In genomic region chr11:4193420-4193819, GRCm38 (mm10) we compare ENCODE assay signal across 21 mouse cellular contexts. TPM values are rescaled to one million over a fixed set of nuclear protein-coding genes. Genes with fewer than 3 reads are reported as not detected.
DNase-seq lines count a peak whose midpoint lies in the region; ATAC-seq and TF ChIP-seq lines count a peak whose summit lies in the region.
"Had no signal": no experiment of that assay in that cellular context is flagged by ENCODE, and none has a peak within 500 bp of the region (broad histone marks: within the 10 kb centered on the region; RNA-seq: fewer than 3 reads in every experiment).

No protein-coding gene starts in this region.

- no peaks in the 10 kb centered on the region for H3K27me3 ChIP-seq in intestine, postnatal 0 days (replicated peaks; ENCODE audit: control insufficient read depth, insufficient read depth, low read length)
- no peaks in the 10 kb centered on the region for H3K27me3 ChIP-seq in intestine, embryonic 16.5 days (replicated peaks; ENCODE audit: control insufficient read depth, insufficient read depth, low read length)
- H3K27me3 ChIP-seq in limb, embryonic 12.5 days: no peaks in the 10 kb centered on the region
- no peaks in the 10 kb centered on the region for H3K27me3 ChIP-seq in limb, embryonic 10.5 days (ENCODE audit: low read depth, poor library complexity, severe bottlenecking)
- no peaks in the 10 kb centered on the region for H3K27me3 ChIP-seq in stomach, embryonic 15.5 days (replicated peaks)
- H3K27me3 ChIP-seq in midbrain, embryonic 13.5 days: no peaks in the 10 kb centered on the region
- H3K27me3 ChIP-seq: CH12.LX; embryonic facial prominence, embryonic 12.5 days; forebrain, embryonic 15.5 days; heart, embryonic 12.5 days; hindbrain, embryonic 12.5 days; Patski had no signal

- no peaks in the 10 kb centered on the region for H3K9me3 ChIP-seq in intestine, postnatal 0 days (ENCODE audit: control insufficient read depth)
- H3K9me3 ChIP-seq in intestine, embryonic 16.5 days (ENCODE audit: control insufficient read depth, low read length): no peaks in the 10 kb centered on the region
- no peaks in the 10 kb centered on the region for H3K9me3 ChIP-seq in limb, embryonic 12.5 days
- no peaks in the 10 kb centered on the region for H3K9me3 ChIP-seq in limb, embryonic 10.5 days (replicated peaks)
- no peaks in the 10 kb centered on the region for H3K9me3 ChIP-seq in stomach, embryonic 15.5 days
- H3K9me3 ChIP-seq in midbrain, embryonic 13.5 days: no peaks in the 10 kb centered on the region
- H3K9me3 ChIP-seq: embryonic facial prominence, embryonic 12.5 days; forebrain, embryonic 15.5 days; heart, embryonic 12.5 days; hindbrain, embryonic 12.5 days had no signal

- H3K4me3 ChIP-seq in intestine, postnatal 0 days (ENCODE audit: low read depth, low read length): no peak overlapping the region
- no peak overlapping the region for H3K4me3 ChIP-seq in intestine, embryonic 16.5 days (ENCODE audit: low read length)
- H3K4me3 ChIP-seq in limb, embryonic 12.5 days (replicated peaks): no peak overlapping the region
- H3K4me3 ChIP-seq in limb, embryonic 10.5 days: no peak overlapping the region
- no peak overlapping the region for H3K4me3 ChIP-seq in stomach, embryonic 15.5 days (replicated peaks)
- H3K4me3 ChIP-seq in midbrain, embryonic 13.5 days (replicated peaks): no peak overlapping the region
- H3K4me3 ChIP-seq: embryonic facial prominence, embryonic 12.5 days; forebrain, embryonic 15.5 days; heart, embryonic 12.5 days; hindbrain, embryonic 12.5 days had no signal

- ATAC-seq in intestine, postnatal 0 days: no peak
- ATAC-seq in intestine, embryonic 16.5 days: no peak
- no peak for ATAC-seq in limb, embryonic 12.5 days (ENCODE audit: insufficient number of reproducible peaks, insufficient read depth, low FRiP score, low TSS enrichment, low read depth)
- peak; percentile 62 for ATAC-seq in stomach, embryonic 15.5 days (ENCODE audit: insufficient read depth, low FRiP score, low read depth)
- no peak for ATAC-seq in midbrain, embryonic 13.5 days
- ATAC-seq: activated CD4-positive, CD25-positive, alpha-beta regulatory T cell, adult 4 months; forebrain, embryonic 15.5 days; Patski had no signal

- no peak for DNase-seq in limb, embryonic 10.5 days (ENCODE audit: low spot score)
- no peak for DNase-seq in thymus, postnatal 14 days
- DNase-seq: adrenal gland, postnatal 14 days; cerebellum, adult 11-12 months; cerebellum, adult 9-10 months; cerebellum, postnatal 25 days; gastrocnemius, postnatal 14 days; heart, postnatal 4 days had no signal

- no peak for TF ChIP-seq CTCF in intestine, postnatal 0 days (IDR thresholded peaks at IDR 0.05; ENCODE audit: low read depth)

- no peak overlapping the region for H3K9ac ChIP-seq in intestine, postnatal 0 days (ENCODE audit: low read depth, low read length)
- no peak overlapping the region for H3K9ac ChIP-seq in intestine, embryonic 16.5 days (ENCODE audit: low read depth, low read length)
- H3K9ac ChIP-seq in limb, embryonic 12.5 days (replicated peaks): no peak overlapping the region
- H3K9ac ChIP-seq in stomach, embryonic 15.5 days: no peak overlapping the region
- no peak overlapping the region for H3K9ac ChIP-seq in midbrain, embryonic 13.5 days (replicated peaks)
- H3K9ac ChIP-seq: embryonic facial prominence, embryonic 12.5 days; forebrain, embryonic 15.5 days; heart, embryonic 12.5 days; hindbrain, embryonic 12.5 days had no signal

- H3K4me1 ChIP-seq in intestine, postnatal 0 days (replicated peaks; ENCODE audit: control insufficient read depth, insufficient read depth, low read length): peaks cover 12% of the 10 kb centered on the region; the same call in 1 of the 2 replicates
- H3K4me1 ChIP-seq in intestine, embryonic 16.5 days (ENCODE audit: control insufficient read depth, insufficient read depth, low read length): peaks cover 42% of the 10 kb centered on the region
- H3K4me1 ChIP-seq in limb, embryonic 12.5 days (replicated peaks): peaks cover 29% of the 10 kb centered on the region
- H3K4me1 ChIP-seq in limb, embryonic 10.5 days: peaks cover 24% of the 10 kb centered on the region
- peaks cover 28% of the 10 kb centered on the region for H3K4me1 ChIP-seq in stomach, embryonic 15.5 days
- no peaks in the 10 kb centered on the region; the same call in 1 of the 2 replicates for H3K4me1 ChIP-seq in midbrain, embryonic 13.5 days (replicated peaks)

- H3K4me2 ChIP-seq in intestine, postnatal 0 days (replicated peaks; ENCODE audit: low read depth): no peak overlapping the region
- no peak overlapping the region for H3K4me2 ChIP-seq in intestine, embryonic 16.5 days (ENCODE audit: low read depth, low read length)
- H3K4me2 ChIP-seq in limb, embryonic 12.5 days: no peak overlapping the region
- H3K4me2 ChIP-seq in stomach, embryonic 15.5 days: no peak overlapping the region
- H3K4me2 ChIP-seq in midbrain, embryonic 13.5 days (replicated peaks): no peak overlapping the region
- H3K4me2 ChIP-seq: embryonic facial prominence, embryonic 12.5 days; forebrain, embryonic 15.5 days; heart, embryonic 12.5 days; hindbrain, embryonic 12.5 days had no signal

- H3K27ac ChIP-seq in intestine, postnatal 0 days (ENCODE audit: low read depth, low read length): peak overlapping the region; percentile 54
- H3K27ac ChIP-seq in intestine, embryonic 16.5 days (ENCODE audit: low read length): no peak overlapping the region
- H3K27ac ChIP-seq in limb, embryonic 12.5 days: peak overlapping the region; percentile 79; the same call in 1 of the 2 replicates
- H3K27ac ChIP-seq in limb, embryonic 10.5 days: no peak overlapping the region
- H3K27ac ChIP-seq in stomach, embryonic 15.5 days: peak overlapping the region; percentile 69
- no peak overlapping the region for H3K27ac ChIP-seq in midbrain, embryonic 13.5 days
- H3K27ac ChIP-seq: forebrain, embryonic 15.5 days; hindbrain, embryonic 12.5 days had no signal

- no peaks in the 10 kb centered on the region for H3K36me3 ChIP-seq in intestine, postnatal 0 days (ENCODE audit: control insufficient read depth, insufficient read depth)
- no peaks in the 10 kb centered on the region for H3K36me3 ChIP-seq in intestine, embryonic 16.5 days (ENCODE audit: control insufficient read depth, insufficient read depth, low read length)
- H3K36me3 ChIP-seq in limb, embryonic 12.5 days: 0 out of 2 replicates have a peak, but pooled peaks cover 2% of the 10 kb centered on the region
- H3K36me3 ChIP-seq in limb, embryonic 10.5 days: no peaks in the 10 kb centered on the region
- no peaks in the 10 kb centered on the region for H3K36me3 ChIP-seq in stomach, embryonic 15.5 days
- no peaks in the 10 kb centered on the region for H3K36me3 ChIP-seq in midbrain, embryonic 13.5 days
- H3K36me3 ChIP-seq: embryonic facial prominence, embryonic 12.5 days; forebrain, embryonic 15.5 days; heart, embryonic 12.5 days; hindbrain, embryonic 12.5 days had no signal

RNA-seq across cellular contexts. Expression of gene Tbc1d10a, which starts 6.8 kb away (rescaled TPM):
- polyA plus RNA-seq in intestine, postnatal 0 days (2015; fragmentation: Nextera tagmentation; extraction: Ambion mirVana): 37.2 and 40.8 TPM in 2 replicates
- 34.0 and 37.2 TPM in 2 replicates for polyA plus RNA-seq in intestine, embryonic 16.5 days (2015; fragmentation: Nextera tagmentation; extraction: Ambion mirVana)
- 36.5 and 36.8 TPM in 2 replicates for polyA plus RNA-seq in limb, embryonic 12.5 days (2016; fragmentation: Nextera tagmentation; extraction: Ambion mirVana)
- 27.4 and 37.4 TPM in 2 replicates for polyA plus RNA-seq in limb, embryonic 10.5 days (2016; fragmentation: Nextera tagmentation; extraction: Ambion mirVana)
- 31.1 and 33.4 TPM in 2 replicates for polyA plus RNA-seq in stomach, embryonic 15.5 days (2015; fragmentation: Nextera tagmentation; extraction: Ambion mirVana)
- 24.2 and 24.6 TPM in 2 replicates for polyA plus RNA-seq in midbrain, embryonic 13.5 days (2015; fragmentation: Nextera tagmentation; extraction: Ambion mirVana)

RNA-seq across cellular contexts. Expression of gene Castor1, which starts 24.6 kb away (rescaled TPM):
- 10.3 and 14.7 TPM in 2 replicates for polyA plus RNA-seq in intestine, postnatal 0 days (2015; fragmentation: Nextera tagmentation; extraction: Ambion mirVana)
- 5.9 and 7.3 TPM in 2 replicates for polyA plus RNA-seq in intestine, embryonic 16.5 days (2015; fragmentation: Nextera tagmentation; extraction: Ambion mirVana)
- polyA plus RNA-seq in limb, embryonic 12.5 days (2016; fragmentation: Nextera tagmentation; extraction: Ambion mirVana): 2.3 and 2.7 TPM in 2 replicates
- 1.8 and 2.1 TPM in 2 replicates for polyA plus RNA-seq in limb, embryonic 10.5 days (2016; fragmentation: Nextera tagmentation; extraction: Ambion mirVana)
- 3.8 and 4.8 TPM in 2 replicates for polyA plus RNA-seq in stomach, embryonic 15.5 days (2015; fragmentation: Nextera tagmentation; extraction: Ambion mirVana)
- polyA plus RNA-seq in midbrain, embryonic 13.5 days (2015; fragmentation: Nextera tagmentation; extraction: Ambion mirVana): 1.5 and 1.6 TPM in 2 replicates

RNA-seq across cellular contexts. Expression of gene Sf3a1, which starts 33.3 kb away (rescaled TPM):
- 15.7 and 16.5 TPM in 2 replicates for polyA plus RNA-seq in intestine, postnatal 0 days (2015; fragmentation: Nextera tagmentation; extraction: Ambion mirVana)
- 40.4 and 41.8 TPM in 2 replicates for polyA plus RNA-seq in intestine, embryonic 16.5 days (2015; fragmentation: Nextera tagmentation; extraction: Ambion mirVana)
- 71.4 and 78.8 TPM in 2 replicates for polyA plus RNA-seq in limb, embryonic 12.5 days (2016; fragmentation: Nextera tagmentation; extraction: Ambion mirVana)
- 101 and 105 TPM in 2 replicates for polyA plus RNA-seq in limb, embryonic 10.5 days (2016; fragmentation: Nextera tagmentation; extraction: Ambion mirVana)
- 39.2 and 44.2 TPM in 2 replicates for polyA plus RNA-seq in stomach, embryonic 15.5 days (2015; fragmentation: Nextera tagmentation; extraction: Ambion mirVana)
- 65.8 and 66.7 TPM in 2 replicates for polyA plus RNA-seq in midbrain, embryonic 13.5 days (2015; fragmentation: Nextera tagmentation; extraction: Ambion mirVana)

RNA-seq across cellular contexts. Expression of gene Ccdc157, which starts 33.3 kb away (rescaled TPM):
- 1.1 and 1.7 TPM in 2 replicates for polyA plus RNA-seq in intestine, postnatal 0 days (2015; fragmentation: Nextera tagmentation; extraction: Ambion mirVana)
- 3.0 TPM in 2 replicates for polyA plus RNA-seq in intestine, embryonic 16.5 days (2015; fragmentation: Nextera tagmentation; extraction: Ambion mirVana)
- polyA plus RNA-seq in limb, embryonic 12.5 days (2016; fragmentation: Nextera tagmentation; extraction: Ambion mirVana): 9.4 and 10.1 TPM in 2 replicates
- 7.9 and 9.4 TPM in 2 replicates for polyA plus RNA-seq in limb, embryonic 10.5 days (2016; fragmentation: Nextera tagmentation; extraction: Ambion mirVana)
- 6.1 and 6.4 TPM in 2 replicates for polyA plus RNA-seq in stomach, embryonic 15.5 days (2015; fragmentation: Nextera tagmentation; extraction: Ambion mirVana)
- 6.8 and 8.1 TPM in 2 replicates for polyA plus RNA-seq in midbrain, embryonic 13.5 days (2015; fragmentation: Nextera tagmentation; extraction: Ambion mirVana)

RNA-seq across cellular contexts. Expression of gene Osm, which starts 42.8 kb away (rescaled TPM):
- 0.08 and 0.20 TPM in 2 replicates for polyA plus RNA-seq in intestine, postnatal 0 days (2015; fragmentation: Nextera tagmentation; extraction: Ambion mirVana)
- polyA plus RNA-seq in intestine, embryonic 16.5 days (2015; fragmentation: Nextera tagmentation; extraction: Ambion mirVana): 0.07 and 0.12 TPM in 2 replicates
- not detected in 2 replicates for polyA plus RNA-seq in limb, embryonic 12.5 days (2016; fragmentation: Nextera tagmentation; extraction: Ambion mirVana)
- polyA plus RNA-seq in limb, embryonic 10.5 days (2016; fragmentation: Nextera tagmentation; extraction: Ambion mirVana): not detected in 2 replicates
- 0.22 TPM in 2 replicates for polyA plus RNA-seq in stomach, embryonic 15.5 days (2015; fragmentation: Nextera tagmentation; extraction: Ambion mirVana)
- 0.12 TPM in 1 of 2 replicates, not detected in the other for polyA plus RNA-seq in midbrain, embryonic 13.5 days (2015; fragmentation: Nextera tagmentation; extraction: Ambion mirVana)
- polyA plus RNA-seq: embryonic facial prominence, embryonic 12.5 days; forebrain, embryonic 11.5 days; forebrain, embryonic 15.5 days; heart, embryonic 12.5 days; hindbrain, embryonic 12.5 days; Patski had no signal

Comparison
In these comparisons a context has a peak if more than half of its experiments do, and no peak if none do; other contexts are left out.
1. H3K27ac ChIP-seq: peak in intestine, postnatal 0 days (single experiment), limb, embryonic 12.5 days (single experiment) and stomach, embryonic 15.5 days (single experiment); none in intestine, embryonic 16.5 days (single experiment), limb, embryonic 10.5 days (single experiment) and midbrain, embryonic 13.5 days (single experiment).